Mouse (Mus musculus) embryonic fibroblast, embryonic 13.5 days (primary cell): ENCODE measurements around the gene Gm42742. TPM values are rescaled to one million over a fixed set of nuclear protein-coding genes. Genes with fewer than 3 reads are reported as not detected.

Source experiments
- H3K27ac ChIP-seq: 2 replicates; pipeline ENCODE4 v1.5.1; 2012; ENCODE audit warnings: low read length, control low read depth, inconsistent platforms; ENCODE audit not compliant: insufficient read depth
- H3K4me1 ChIP-seq: 2 replicates; pipeline ENCODE4 v1.6.1; 2011; ENCODE audit warnings: low read length; ENCODE audit not compliant: control insufficient read depth, insufficient read depth
- H3K4me3 ChIP-seq: 2 replicates; pipeline ENCODE4 v1.5.1; 2011; ENCODE audit warnings: mild to moderate bottlenecking, control low read depth, low read length; ENCODE audit not compliant: insufficient read depth
- CTCF ChIP-seq: IDR thresholded peaks from 2 replicates; pipeline ENCODE4 v1.5.1; 2011; ENCODE audit warnings: mild to moderate bottlenecking, control low read depth, low read length, moderate library complexity, borderline replicate concordance; ENCODE audit not compliant: insufficient read depth
- POLR2A ChIP-seq: IDR thresholded peaks from 2 replicates; pipeline ENCODE4 v1.6.1; 2011; ENCODE audit warnings: low read depth, mild to moderate bottlenecking, control low read depth, low read length, moderate library complexity
- polyA plus RNA-seq: library from polyadenylated mRNA; stranded (reverse); fragments of >200 nt; gene quantifications from 2 replicates; pipeline ENCODE4 v1.2.4, GENCODE M21; 2011; ENCODE audit warnings: low read depth; ENCODE audit not compliant: missing spikeins, insufficient read length

Gene Gm42742
- polyA plus RNA-seq, 1 experiment = 15.7 TPM

GRCm38 (mm10) chr7:127026616-127026983, 5.7 kb upstream of the Gm42742 start:
- Histone ChIP-seq H3K27ac (no peak overlapping the region), H3K4me3 (no peak overlapping the region), H3K4me1 (peaks cover 10% of the 10 kb centered on the region)
- no peak for TF ChIP-seq POLR2A
- TF ChIP-seq CTCF = no peak

- H3K4me1 ChIP-seq = peaks cover 8% of the 10 kb centered on the region
- peak overlapping the region; percentile 73 for H3K4me3 ChIP-seq
- peak overlapping the region; percentile 94 for H3K27ac ChIP-seq
- TF ChIP-seq CTCF (no peak), POLR2A (0 out of 2 replicates have a peak, but pooled peaks have one; percentile 46)
Observed at GRCm38 (mm10) chr7:127026161-127026600, 5.3 kb upstream of the Gm42742 start.

- no peak for TF ChIP-seq CTCF
- TF ChIP-seq POLR2A = no peak
- H3K27ac ChIP-seq = peak overlapping the region; percentile 94
- peak overlapping the region; percentile 73 for H3K4me3 ChIP-seq
- H3K4me1 ChIP-seq = peaks cover 8% of the 10 kb centered on the region
Observed at GRCm38 (mm10) chr7:127025556-127026160, 4.8 kb upstream of the Gm42742 start.

- peak; percentile 82; the same call in 1 of the 2 replicates for TF ChIP-seq CTCF
- TF ChIP-seq POLR2A = peak; percentile 81
- Histone ChIP-seq H3K4me3 (peak overlapping the region; percentile 73), H3K27ac (peak overlapping the region; percentile 94), H3K4me1 (peaks cover 8% of the 10 kb centered on the region)
Observed at GRCm38 (mm10) chr7:127024755-127025555, 4.1 kb upstream of the Gm42742 start.

GRCm38 (mm10) chr7:127023896-127024690, 3.2 kb upstream of the Gm42742 start:
- peaks cover 8% of the 10 kb centered on the region for H3K4me1 ChIP-seq

GRCm38 (mm10) chr7:127023272-127023691, 2.4 kb upstream of the Gm42742 start:
- Histone ChIP-seq H3K4me1 (peaks cover 8% of the 10 kb centered on the region), H3K4me3 (peak overlapping the region; percentile 7; the same call in 1 of the 2 replicates)

More at GRCm38 (mm10) chr7:127023896-127024690, 3.2 kb upstream of the Gm42742 start:
- no peak for TF ChIP-seq POLR2A
- no peak for TF ChIP-seq CTCF
- peak overlapping the region; percentile 73 for H3K4me3 ChIP-seq
- H3K27ac ChIP-seq = peak overlapping the region; percentile 6; the same call in 1 of the 2 replicates

GRCm38 (mm10) chr7:127022528-127023271, 1.8 kb upstream of the Gm42742 start:
- TF ChIP-seq POLR2A = no peak
- no peak for TF ChIP-seq CTCF
- H3K4me3 ChIP-seq = no peak overlapping the region
- no peak overlapping the region for H3K27ac ChIP-seq
- H3K4me1 ChIP-seq = peaks cover 8% of the 10 kb centered on the region; the same call in 1 of the 2 replicates

More at GRCm38 (mm10) chr7:127023272-127023691, 2.4 kb upstream of the Gm42742 start:
- H3K27ac ChIP-seq = no peak overlapping the region
- TF ChIP-seq CTCF (no peak), POLR2A (0 out of 2 replicates have a peak, but pooled peaks have one; percentile 18)

- Histone ChIP-seq H3K27ac (no peak overlapping the region), H3K4me1 (peaks cover 8% of the 10 kb centered on the region; the same call in 1 of the 2 replicates), H3K4me3 (peak overlapping the region; percentile 17; the same call in 1 of the 2 replicates)
- TF ChIP-seq POLR2A (0 out of 2 replicates have a peak, but pooled peaks have one; percentile 14), CTCF (no peak)
Observed at GRCm38 (mm10) chr7:127021563-127022527, 948 bp upstream of the Gm42742 start.
